Mouse (Mus musculus) stomach, postnatal 0 days (tissue): Measurements from ENCODE around the gene Car12. TPM values are rescaled to one million over a fixed set of nuclear protein-coding genes. Genes with fewer than 3 reads are reported as not detected.
"Not testable (repeated sequence)": the region's sequence is repeated elsewhere in the genome, so short reads cannot be mapped to it uniquely, and the experiment has no call there.

Experiments used
- ATAC-seq: fragments of 200-750 bp; cut with Nextera tagmentation; 2 replicates; pipeline ENCODE4 v1.8.0; 2017; ENCODE audit not compliant: low FRiP score, low TSS enrichment
- DNase-seq: peaks from one replicate; pipeline ENCODE4 v3.0.0-alpha.2; 2016; ENCODE audit warnings: low spot score
- H3K27ac ChIP-seq: fragments of 300-500 bp; sonication (generic); replicated peaks from 2 replicates; pipeline ENCODE4 v1.5.1; 2014; ENCODE audit warnings: mild to moderate bottlenecking, control low read depth
- H3K27me3 ChIP-seq: fragments of 300-500 bp; sonication (generic); 2 replicates; pipeline ENCODE4 v1.6.1; 2014; ENCODE audit warnings: low read length; ENCODE audit not compliant: control insufficient read depth, insufficient read depth
- H3K36me3 ChIP-seq: fragments of 300-500 bp; sonication (generic); 2 replicates; pipeline ENCODE4 v1.6.1; 2014; ENCODE audit warnings: low read length, mixed read lengths; ENCODE audit not compliant: control insufficient read depth, insufficient read depth
- H3K4me1 ChIP-seq: fragments of 300-500 bp; sonication (generic); replicated peaks from 2 replicates; pipeline ENCODE4 v1.6.1; 2014; ENCODE audit warnings: antibody characterized with exemption; ENCODE audit not compliant: control insufficient read depth, insufficient read depth
- H3K4me2 ChIP-seq: fragments of 300-500 bp; sonication (generic); replicated peaks from 2 replicates; pipeline ENCODE4 v1.6.1; 2014; ENCODE audit warnings: low read depth, mild to moderate bottlenecking, control low read depth, moderate library complexity
- H3K4me3 ChIP-seq: fragments of 300-500 bp; sonication (generic); 2 replicates; pipeline ENCODE4 v1.5.1; 2014; ENCODE audit warnings: low read depth, low read length, control low read depth
- H3K9ac ChIP-seq: fragments of 300-500 bp; sonication (generic); 2 replicates; pipeline ENCODE4 v1.6.1; 2014; ENCODE audit warnings: mild to moderate bottlenecking, low read length, control low read depth, mixed read lengths
- H3K9me3 ChIP-seq: fragments of 300-500 bp; sonication (generic); 2 replicates; pipeline ENCODE4 v1.6.1; 2016; ENCODE audit warnings: low read length; ENCODE audit not compliant: control insufficient read depth
- CTCF ChIP-seq: IDR thresholded peaks from 2 replicates; pipeline ENCODE4 v1.5.1; 2016; ENCODE audit warnings: antibody characterized with exemption, low read depth, mild to moderate bottlenecking, moderate library complexity
- EP300 ChIP-seq: optimal IDR thresholded peaks from 2 replicates; pipeline ENCODE3; 2016; ENCODE audit warnings: antibody characterized with exemption
- WGBS: fragments of 180-500 bp; shearing (Covaris S2); extraction: QIAGEN DNeasy Blood & Tissue Kit; methylation state at CpG from one replicate; pipeline ENCODE4 v1.1.7; 2014; 5-methylcytosine and 5-hydroxymethylcytosine counted together
- polyA plus RNA-seq: library from polyadenylated mRNA; unstranded; fragments of >200 nt; fragmentation: Nextera tagmentation; extraction: Ambion mirVana; gene quantifications from 2 replicates; pipeline ENCODE4 v1.2.1, GENCODE M21; 2015

Car12 gene
- polyA plus RNA-seq, 1 experiment from 2014 or later: 11.3 TPM

DNA sequence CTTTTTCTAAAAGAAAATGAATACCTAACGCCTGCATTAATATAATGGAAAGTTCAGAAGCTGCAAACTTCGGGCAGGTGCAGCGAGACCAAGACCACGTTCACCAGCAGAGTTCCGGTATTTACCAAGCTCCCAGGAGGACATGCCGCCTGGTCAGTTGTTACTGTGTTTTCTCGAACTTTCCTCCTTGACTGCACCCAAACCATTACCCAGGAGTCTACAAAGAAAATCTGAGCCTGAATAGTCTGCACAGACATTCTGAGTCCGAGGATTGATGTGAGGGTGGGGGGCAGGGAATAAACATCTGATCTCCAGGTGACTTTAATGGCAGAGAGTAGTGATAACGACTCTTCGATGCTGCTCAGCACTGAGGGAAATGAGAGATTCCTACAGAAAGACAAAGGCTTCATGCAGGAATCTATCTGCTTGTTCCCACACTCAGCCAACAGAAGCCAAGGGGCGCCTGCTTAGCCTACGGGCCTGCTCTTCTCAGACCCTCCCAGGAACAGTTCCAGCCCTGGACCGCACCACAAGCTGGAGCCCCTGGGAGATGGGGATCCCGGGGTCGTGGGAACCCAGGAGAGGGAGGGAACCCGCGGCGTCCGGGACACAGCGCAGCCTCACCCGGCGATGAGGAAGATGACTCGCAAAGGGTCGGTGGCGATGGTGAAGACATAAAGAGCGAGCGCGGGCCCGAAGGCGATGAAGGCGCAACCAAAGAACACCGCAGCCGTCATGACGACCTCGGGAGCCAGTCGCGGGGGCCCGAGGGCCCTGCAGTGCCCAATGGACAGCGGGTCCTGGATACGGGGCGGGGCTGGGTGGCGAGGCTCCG is 81.4 kb downstream of the Car12 start:
- H3K27me3 ChIP-seq: no peaks in the 10 kb centered on the region
- H3K4me1 ChIP-seq: no peaks in the 10 kb centered on the region
- peak overlapping the region; percentile 95 for H3K27ac ChIP-seq
- DNase-seq: no peak
- TF ChIP-seq CTCF: no peak; the same call in 1 of the 2 replicates
- TF ChIP-seq EP300: peak; percentile 60
- H3K4me2 ChIP-seq: peak overlapping the region; percentile 81
- peak; percentile 7; the same call in 1 of the 2 replicates for ATAC-seq
- H3K9me3 ChIP-seq: no peaks in the 10 kb centered on the region
- H3K36me3 ChIP-seq: no peaks in the 10 kb centered on the region
- 2% methylated on average over 41 of the region's 43 CpGs for WGBS
- peak overlapping the region; percentile 65 for H3K4me3 ChIP-seq
- peak overlapping the region; percentile 59 for H3K9ac ChIP-seq

DNA sequence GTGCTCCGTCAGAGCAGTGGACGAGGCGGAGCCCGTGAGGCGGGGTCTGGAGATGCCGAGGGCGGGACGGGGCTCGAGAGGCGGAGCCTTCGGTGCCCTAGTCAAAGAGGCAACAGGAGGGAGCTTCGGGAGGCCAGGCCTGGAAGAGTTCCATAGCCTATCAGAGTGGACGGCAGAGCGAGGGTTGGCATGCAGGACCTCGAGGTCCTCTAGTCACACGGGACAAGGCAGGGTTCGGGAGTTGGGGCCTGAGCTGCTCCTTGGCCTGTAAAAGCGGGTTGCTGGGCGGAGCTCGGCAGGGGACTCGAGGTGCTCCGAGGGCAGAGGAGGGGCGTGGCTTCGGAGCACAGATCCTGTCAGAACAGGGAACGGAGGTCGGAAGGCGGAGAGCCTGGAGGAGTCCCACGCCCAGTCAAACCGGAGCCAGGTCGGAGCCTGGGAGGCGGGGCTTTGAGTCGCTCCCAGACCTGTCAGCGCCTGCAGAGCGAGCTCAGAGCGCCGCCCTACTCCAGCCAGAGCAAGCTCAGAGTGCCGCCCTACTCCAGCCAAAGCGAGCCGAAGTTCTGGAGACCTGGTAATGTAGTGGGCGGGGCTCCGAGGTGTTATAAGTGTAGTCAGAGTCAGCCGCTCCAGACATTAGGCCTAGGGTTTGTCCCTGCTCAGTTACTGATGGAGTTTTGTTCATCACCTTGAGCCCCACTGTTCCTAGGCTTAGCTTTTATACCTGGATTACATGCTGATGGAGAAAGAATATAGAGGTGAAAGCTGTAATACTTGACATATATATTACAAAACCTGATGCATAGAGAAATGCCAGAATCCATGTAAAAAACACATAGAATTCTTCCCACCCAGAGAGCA is 82.2 kb downstream of the Car12 start, which contains the start of gene Aph1b:
Gene Aph1b (minus strand): TSS at position 27 of the 861 bp plus-strand sequence.
- TF ChIP-seq CTCF (peak; percentile 20), EP300 (no peak)
- H3K36me3 ChIP-seq: no peaks in the 10 kb centered on the region
- H3K27ac ChIP-seq: peak within 1 kb of the TSS; percentile 95
- peak within 1 kb of the TSS; percentile 65 for H3K4me3 ChIP-seq
- H3K9me3 ChIP-seq: no peaks in the 10 kb centered on the region
- ATAC-seq (peak; percentile 99), DNase-seq (peak; percentile 99)
- under 1% methylated on average over 42 of the region's 42 CpGs for WGBS
- no peaks in the 10 kb centered on the region for H3K4me1 ChIP-seq
- no peaks in the 10 kb centered on the region for H3K27me3 ChIP-seq
- H3K9ac ChIP-seq: peak within 1 kb of the TSS; percentile 59
- H3K4me2 ChIP-seq: peak within 1 kb of the TSS; percentile 81

DNA sequence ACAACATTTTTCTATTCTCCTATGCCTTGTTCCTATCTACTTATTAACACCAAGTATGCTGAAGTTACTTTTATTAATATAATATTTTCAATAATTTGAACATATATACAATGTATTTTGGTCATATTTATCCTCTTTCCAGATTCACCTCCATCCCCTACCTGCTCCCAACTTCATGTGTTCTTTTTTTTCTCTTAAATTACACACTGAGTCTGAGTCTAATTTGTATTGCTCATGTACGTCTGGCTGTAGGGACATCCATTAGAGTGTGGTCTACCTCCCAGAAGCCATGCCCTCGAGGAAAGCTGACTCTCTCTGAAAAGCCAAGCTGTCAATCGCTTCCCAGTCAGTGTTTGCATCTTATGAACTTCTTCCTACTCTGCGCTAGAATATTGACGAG is 83.3 kb downstream of the Car12 start, which contains the start of gene Gm10647:
Gene Gm10647 (plus strand): TSS at position 301 of the 400 bp plus-strand sequence.
- TF ChIP-seq CTCF: no peak
- no peak for TF ChIP-seq EP300
- Histone ChIP-seq H3K27ac (peak within 1 kb of the TSS; percentile 95; the same call in 1 of the 2 replicates), H3K9ac (peak within 1 kb of the TSS; percentile 59), H3K27me3 (no peaks in the 10 kb centered on the region), H3K9me3 (no peaks in the 10 kb centered on the region), H3K36me3 (no peaks in the 10 kb centered on the region), H3K4me3 (peak within 1 kb of the TSS; percentile 65), H3K4me1 (no peaks in the 10 kb centered on the region), H3K4me2 (peak within 1 kb of the TSS; percentile 81)
- ATAC-seq (no peak), DNase-seq (no peak)
- 62% methylated on average over 5 of the region's 5 CpGs for WGBS

DNA sequence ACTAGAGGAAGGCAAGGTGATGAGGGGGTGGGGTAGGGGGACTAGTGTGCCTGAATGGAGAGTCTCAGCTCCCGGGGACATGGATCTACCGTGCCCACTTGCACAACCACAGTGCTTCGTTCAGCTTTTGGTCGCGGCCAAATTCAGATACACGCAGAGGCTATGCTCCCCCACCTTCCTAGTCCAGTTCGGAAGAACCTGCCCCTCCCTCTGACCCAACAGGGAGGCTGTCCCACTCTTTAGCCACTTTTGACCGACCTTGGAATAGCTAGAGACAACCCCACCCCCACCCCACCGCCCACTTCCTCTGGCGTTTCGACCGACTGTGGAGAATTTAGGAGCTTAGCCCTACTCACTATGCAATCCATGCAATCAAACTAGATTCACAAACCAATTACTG is 88.5 kb downstream of the Car12 start:
- Histone ChIP-seq H3K27me3 (no peaks in the 10 kb centered on the region), H3K4me2 (0 out of 2 replicates have a peak overlapping the region, but pooled peaks have one; percentile 3)
- 55% methylated on average over 12 of the region's 12 CpGs for WGBS

DNA sequence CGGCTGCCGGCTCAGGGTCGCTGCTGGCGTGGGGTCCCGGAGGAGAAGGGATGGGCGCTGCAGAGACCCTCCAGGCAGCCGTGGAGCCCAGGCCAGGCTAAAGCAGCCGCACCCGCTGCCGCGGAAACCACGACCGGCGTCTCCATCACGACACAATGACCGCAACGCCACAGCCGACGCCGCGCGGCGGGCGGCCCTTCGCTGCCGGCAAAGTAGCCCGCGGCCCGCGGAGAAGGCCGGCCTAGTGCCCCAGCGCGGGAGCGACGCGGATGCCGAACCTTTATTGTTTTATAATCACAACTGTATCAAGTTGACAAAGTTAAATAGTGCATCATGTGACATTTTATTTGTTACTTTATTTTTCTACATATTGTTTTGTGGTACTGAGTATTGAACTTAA is 92.5 kb downstream of the Car12 start:
- WGBS: 15% methylated on average over 30 of the region's 37 CpGs
- H3K36me3 ChIP-seq, H3K27ac ChIP-seq, H3K4me1 ChIP-seq, H3K9me3 ChIP-seq, ATAC-seq, H3K27me3 ChIP-seq: not testable (repeated sequence)
- DNase-seq: peak; percentile 22
- Histone ChIP-seq H3K9ac (peak overlapping the region; percentile 31; the same call in 1 of the 2 replicates), H3K4me2 (peak overlapping the region; percentile 45), H3K4me3 (peak overlapping the region; percentile 20; the same call in 1 of the 2 replicates)

More for the DNA sequence above, 88.5 kb downstream of the Car12 start:
- Histone ChIP-seq H3K4me3 (no peak overlapping the region), H3K27ac (no peak overlapping the region), H3K36me3 (no peaks in the 10 kb centered on the region), H3K4me1 (no peaks in the 10 kb centered on the region), H3K9ac (no peak overlapping the region), H3K9me3 (no peaks in the 10 kb centered on the region)
- TF ChIP-seq EP300: no peak
- no peak for TF ChIP-seq CTCF
- ATAC-seq (no peak), DNase-seq (no peak)
